In genomic region chr13:80939866-80940265, GRCm38 (mm10) we compare ENCODE assay signal across 18 mouse cellular contexts. TPM values are rescaled to one million over a fixed set of nuclear protein-coding genes. Genes with fewer than 3 reads are reported as not detected.
DNase-seq lines count a peak whose midpoint lies in the region; ATAC-seq and TF ChIP-seq lines count a peak whose summit lies in the region.
"Had no signal": no experiment of that assay in that cellular context is flagged by ENCODE, and none has a peak within 500 bp of the region (broad histone marks: within the 10 kb centered on the region; RNA-seq: fewer than 3 reads in every experiment).

No protein-coding gene starts in this region.

- DNase-seq in gastrocnemius, adult 2 months, result no peak
- DNase-seq in gastrocnemius, postnatal 14 days, result no peak
- no peak for DNase-seq in liver
- DNase-seq in thymus, postnatal 36 days, result no peak
- DNase-seq: cerebellum, adult 11-12 months; embryo, embryonic 11 days; forebrain, postnatal 0 days; kidney, adult 11 months; spleen, adult 18-20 months had no signal

- H3K36me3 ChIP-seq in liver, embryonic 16.5 days (ENCODE audit: control insufficient read depth, insufficient read depth), result no peaks in the 10 kb centered on the region
- H3K36me3 ChIP-seq in intestine, embryonic 15.5 days, result no peaks in the 10 kb centered on the region
- no peaks in the 10 kb centered on the region for H3K36me3 ChIP-seq in stomach, embryonic 16.5 days (ENCODE audit: control insufficient read depth, insufficient read depth, low read length)
- H3K36me3 ChIP-seq in heart, embryonic 12.5 days, result no peaks in the 10 kb centered on the region
- H3K36me3 ChIP-seq: limb, embryonic 12.5 days; liver, embryonic 15.5 days; midbrain, embryonic 12.5 days; neural tube, embryonic 13.5 days had no signal

- peak overlapping the region; percentile 38 for H3K4me3 ChIP-seq in gastrocnemius, adult 2 months
- H3K4me3 ChIP-seq in liver, embryonic 16.5 days (ENCODE audit: low read depth, low read length), result no peak overlapping the region
- no peak overlapping the region for H3K4me3 ChIP-seq in intestine, embryonic 15.5 days (replicated peaks)
- H3K4me3 ChIP-seq in stomach, embryonic 16.5 days (replicated peaks; ENCODE audit: low read length), result no peak overlapping the region
- H3K4me3 ChIP-seq in heart, embryonic 12.5 days, result no peak overlapping the region
- H3K4me3 ChIP-seq: limb, embryonic 12.5 days; liver, embryonic 15.5 days; midbrain, embryonic 12.5 days; neural tube, embryonic 13.5 days had no signal

- TF ChIP-seq CTCF in gastrocnemius, adult 2 months (IDR thresholded peaks at IDR 0.05), result no peak

- intact Hi-C loops in gastrocnemius, adult 2 months (cut with DNase I), result loop anchor here (1.0 to 5.0 kb wide), 3 partner anchors 37 to 82 kb away; no protein-coding TSS in a partner anchor
- intact Hi-C loops in gastrocnemius, postnatal 14 days (cut with DNase I; ENCODE audit: low total_unique reads), result loop anchor here (10.0 kb wide), 1 partner anchor 45 kb away; no protein-coding TSS in a partner anchor

- H3K4me2 ChIP-seq in liver, embryonic 16.5 days (ENCODE audit: low read depth, low read length), result no peak overlapping the region
- no peak overlapping the region for H3K4me2 ChIP-seq in intestine, embryonic 15.5 days (replicated peaks)
- no peak overlapping the region for H3K4me2 ChIP-seq in stomach, embryonic 16.5 days (ENCODE audit: low read depth, low read length)
- H3K4me2 ChIP-seq in heart, embryonic 12.5 days, result no peak overlapping the region
- H3K4me2 ChIP-seq: hindbrain, embryonic 14.5 days; limb, embryonic 12.5 days; liver, embryonic 15.5 days; midbrain, embryonic 12.5 days; neural tube, embryonic 13.5 days had no signal

- H3K27me3 ChIP-seq in liver, embryonic 16.5 days (ENCODE audit: control insufficient read depth, insufficient read depth, low read depth, low read length), result no peaks in the 10 kb centered on the region
- no peaks in the 10 kb centered on the region for H3K27me3 ChIP-seq in intestine, embryonic 15.5 days (replicated peaks)
- no peaks in the 10 kb centered on the region for H3K27me3 ChIP-seq in stomach, embryonic 16.5 days (ENCODE audit: control insufficient read depth, insufficient read depth, low read length)
- H3K27me3 ChIP-seq in heart, embryonic 12.5 days (replicated peaks), result no peaks in the 10 kb centered on the region
- H3K27me3 ChIP-seq: limb, embryonic 12.5 days; liver, embryonic 15.5 days; midbrain, embryonic 12.5 days; neural tube, embryonic 13.5 days had no signal

- ATAC-seq in liver, embryonic 16.5 days (ENCODE audit: low read depth), result 0 out of 2 replicates have a peak, but pooled peaks have one; percentile 30
- peak; percentile 91 for ATAC-seq in intestine, embryonic 15.5 days
- ATAC-seq in stomach, embryonic 16.5 days (ENCODE audit: insufficient read depth, low FRiP score), result peak; percentile 56; the same call in 1 of the 2 replicates
- ATAC-seq in heart, embryonic 12.5 days (ENCODE audit: insufficient number of reproducible peaks, low FRiP score), result no peak
- ATAC-seq: forebrain, postnatal 0 days had no signal

- peaks cover 4% of the 10 kb centered on the region for H3K4me1 ChIP-seq in liver, embryonic 16.5 days (ENCODE audit: control insufficient read depth, low read depth, low read length)
- peaks cover 11% of the 10 kb centered on the region for H3K4me1 ChIP-seq in intestine, embryonic 15.5 days (replicated peaks)
- peaks cover 14% of the 10 kb centered on the region for H3K4me1 ChIP-seq in stomach, embryonic 16.5 days (ENCODE audit: control insufficient read depth, insufficient read depth, low read length)
- peaks cover 21% of the 10 kb centered on the region for H3K4me1 ChIP-seq in heart, embryonic 12.5 days (replicated peaks)
- H3K4me1 ChIP-seq: limb, embryonic 12.5 days; midbrain, embryonic 12.5 days; neural tube, embryonic 13.5 days had no signal

- H3K9me3 ChIP-seq in liver, embryonic 16.5 days (replicated peaks; ENCODE audit: control insufficient read depth, low read length), result no peaks in the 10 kb centered on the region
- H3K9me3 ChIP-seq in intestine, embryonic 15.5 days, result no peaks in the 10 kb centered on the region
- H3K9me3 ChIP-seq in stomach, embryonic 16.5 days (replicated peaks; ENCODE audit: control insufficient read depth, low read length), result no peaks in the 10 kb centered on the region
- H3K9me3 ChIP-seq in heart, embryonic 12.5 days (replicated peaks), result no peaks in the 10 kb centered on the region
- H3K9me3 ChIP-seq: limb, embryonic 12.5 days; liver, embryonic 15.5 days; midbrain, embryonic 12.5 days; neural tube, embryonic 13.5 days had no signal

- H3K9ac ChIP-seq in liver, embryonic 16.5 days (ENCODE audit: low read depth, low read length), result no peak overlapping the region
- no peak overlapping the region for H3K9ac ChIP-seq in intestine, embryonic 15.5 days
- H3K9ac ChIP-seq in stomach, embryonic 16.5 days (ENCODE audit: low read length), result no peak overlapping the region
- H3K9ac ChIP-seq in heart, embryonic 12.5 days, result no peak overlapping the region
- H3K9ac ChIP-seq: forebrain, postnatal 0 days; hindbrain, embryonic 14.5 days; limb, embryonic 12.5 days; liver, embryonic 15.5 days; midbrain, embryonic 12.5 days; neural tube, embryonic 13.5 days had no signal

- H3K27ac ChIP-seq in gastrocnemius, adult 2 months, result peak overlapping the region; percentile 91
- no peak overlapping the region for H3K27ac ChIP-seq in liver, embryonic 16.5 days (ENCODE audit: low read length)
- no peak overlapping the region for H3K27ac ChIP-seq in intestine, embryonic 15.5 days
- peak overlapping the region; percentile 68; the same call in 1 of the 2 replicates for H3K27ac ChIP-seq in stomach, embryonic 16.5 days (ENCODE audit: low read length)
- H3K27ac ChIP-seq in heart, embryonic 12.5 days (ENCODE audit: poor library complexity, severe bottlenecking), result no peak overlapping the region
- H3K27ac ChIP-seq: hindbrain, embryonic 14.5 days; limb, embryonic 12.5 days; liver, embryonic 15.5 days; midbrain, embryonic 12.5 days; neural tube, embryonic 13.5 days had no signal

- 22% methylated on average over 1 of the region's 1 CpGs for WGBS in liver, embryonic 16.5 days (ENCODE audit: insufficient replicate concordance)
- 8% methylated on average over 1 of the region's 1 CpGs for WGBS in intestine, embryonic 15.5 days
- 11% methylated on average over 1 of the region's 1 CpGs for WGBS in stomach, embryonic 16.5 days
- WGBS in heart, embryonic 12.5 days, result 30% methylated on average over 1 of the region's 1 CpGs

RNA-seq across cellular contexts. Expression of gene Arrdc3, which starts 56.7 kb away (rescaled TPM):
- 100 to 1,000 TPM in 1 of 2 experiments, 10 to 100 TPM in 1; 21.1 to 141 TPM for total RNA-seq in gastrocnemius, adult 2 months (2021)
- 10 to 100 TPM; 35.2 to 62.4 TPM for total RNA-seq in gastrocnemius, postnatal 14 days (2021)
- polyA plus RNA-seq in liver, embryonic 16.5 days (2015; fragmentation: Nextera tagmentation; extraction: Ambion mirVana), result 17.4 and 19.2 TPM in 2 replicates
- polyA plus RNA-seq in intestine, embryonic 15.5 days (2015; fragmentation: Nextera tagmentation; extraction: Ambion mirVana), result 46.0 and 55.0 TPM in 2 replicates
- polyA plus RNA-seq in stomach, embryonic 16.5 days (2015; fragmentation: Nextera tagmentation; extraction: Ambion mirVana), result 54.3 and 54.8 TPM in 2 replicates
- polyA plus RNA-seq in heart, embryonic 12.5 days (2016; fragmentation: Nextera tagmentation; extraction: Ambion mirVana), result 69.6 and 73.4 TPM in 2 replicates

Comparison
In these comparisons a context has a peak if more than half of its experiments do, and no peak if none do; other contexts are left out.
1. H3K27ac ChIP-seq: peak in gastrocnemius, adult 2 months (single experiment) and stomach, embryonic 16.5 days (single experiment); none in liver, embryonic 16.5 days (single experiment), intestine, embryonic 15.5 days (single experiment) and heart, embryonic 12.5 days (single experiment).